Mouse (Mus musculus) kidney, adult 18-20 months (tissue): ENCODE data around the gene R3hdm2.
A peak's percentile ranks its signal among the peaks of the same experiment; 100 is the strongest.

Experiments used
- DNase-seq: peaks from one replicate; pipeline ENCODE4 v3.0.0; 2021

R3hdm2 gene

GRCm38 (mm10) chr10:127496156-127496555 is 116.0 kb downstream of the R3hdm2 start:
- DNase-seq, result no peak

DNA sequence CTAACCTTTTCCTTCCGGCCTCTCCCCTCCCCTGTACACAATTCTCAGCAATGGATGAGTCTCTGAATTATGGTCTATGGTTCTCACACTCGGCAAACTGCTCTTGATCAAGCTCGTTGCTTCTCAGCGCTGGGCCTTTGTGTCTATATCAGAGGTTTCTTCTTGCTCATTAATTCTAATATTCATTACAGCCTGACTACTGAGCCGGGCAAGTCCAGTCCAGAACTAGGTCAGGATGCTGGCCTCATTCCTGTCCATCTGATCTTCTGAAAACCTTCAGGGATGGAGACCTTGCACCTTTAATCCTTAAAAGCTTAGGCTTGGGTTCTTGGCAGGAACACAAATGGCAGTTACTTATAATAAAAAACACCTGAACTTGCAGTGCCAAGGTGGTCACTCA is 119.4 kb downstream of the R3hdm2 start:
- DNase-seq, result no peak

- no peak for DNase-seq
Measured at GRCm38 (mm10) chr10:127500042-127500441, 119.9 kb downstream of the R3hdm2 start.

- no peak for DNase-seq
Measured at GRCm38 (mm10) chr10:127500894-127501893, 121.1 kb downstream of the R3hdm2 start, which contains the start of gene Stac3. Stac3 (plus strand) TSS chr10:127501686.

- peak; percentile 80 for DNase-seq
Measured at GRCm38 (mm10) chr10:127508239-127508638, 128.1 kb downstream of the R3hdm2 start.

GRCm38 (mm10) chr10:127509051-127509836 is 129.1 kb downstream of the R3hdm2 start:
- peak; percentile 88 for DNase-seq

- no peak for DNase-seq
Measured at GRCm38 (mm10) chr10:127509837-127510701, 129.9 kb downstream of the R3hdm2 start.

- no peak for DNase-seq
Measured at GRCm38 (mm10) chr10:127510895-127511617, 130.9 kb downstream of the R3hdm2 start.

DNA sequence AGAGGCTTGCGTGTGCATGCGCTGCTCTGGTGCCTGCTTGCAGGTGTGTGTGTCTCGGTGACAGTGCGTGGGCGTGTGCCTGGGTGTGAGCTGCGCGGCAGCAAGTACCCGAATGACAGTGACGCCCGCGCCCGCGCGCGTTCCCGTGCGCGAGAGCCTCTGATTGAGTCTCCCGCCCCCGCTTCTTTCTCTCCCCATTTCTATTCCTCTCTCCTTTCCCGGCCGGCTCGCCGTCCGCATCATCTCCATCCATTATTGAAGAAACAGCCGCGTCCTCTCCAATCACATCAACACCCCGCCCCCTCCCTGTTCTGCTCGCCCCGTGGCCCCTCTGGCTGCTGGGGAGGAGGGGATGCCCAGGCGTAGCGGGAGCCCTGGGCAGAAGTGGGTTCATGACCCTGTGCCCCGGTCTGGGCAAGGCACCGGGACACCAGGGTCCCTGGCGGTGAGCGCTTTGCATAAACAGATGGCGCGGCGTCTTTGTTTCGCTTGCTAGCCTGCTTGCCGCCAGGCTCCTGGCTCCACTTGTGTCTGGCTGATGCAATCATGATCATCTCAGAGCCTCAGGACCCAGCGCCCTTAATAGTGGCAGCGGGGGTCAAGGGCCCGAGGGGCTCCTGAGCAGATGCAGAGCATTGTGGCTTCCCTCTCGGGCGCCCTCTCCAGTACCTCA is 131.6 kb downstream of the R3hdm2 start:
- no peak for DNase-seq

DNA sequence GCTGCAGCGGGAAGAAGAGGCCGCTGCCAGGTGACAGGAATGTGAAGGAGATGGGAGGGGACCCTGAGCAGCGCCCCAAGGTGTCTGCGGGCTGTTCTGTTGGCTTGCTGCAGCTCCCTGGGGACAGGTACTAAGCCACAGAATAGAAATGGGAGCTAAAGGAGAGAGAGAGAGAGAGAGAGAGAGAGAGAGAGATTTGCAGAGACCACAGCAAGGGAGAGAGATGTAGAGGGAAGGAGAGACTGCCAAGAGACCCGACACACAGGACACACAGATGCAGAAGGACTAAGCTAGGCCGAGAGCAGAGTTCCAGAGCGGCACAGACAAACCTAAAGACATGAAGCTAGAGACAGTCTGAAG is 132.2 kb downstream of the R3hdm2 start:
- DNase-seq, result no peak

DNA sequence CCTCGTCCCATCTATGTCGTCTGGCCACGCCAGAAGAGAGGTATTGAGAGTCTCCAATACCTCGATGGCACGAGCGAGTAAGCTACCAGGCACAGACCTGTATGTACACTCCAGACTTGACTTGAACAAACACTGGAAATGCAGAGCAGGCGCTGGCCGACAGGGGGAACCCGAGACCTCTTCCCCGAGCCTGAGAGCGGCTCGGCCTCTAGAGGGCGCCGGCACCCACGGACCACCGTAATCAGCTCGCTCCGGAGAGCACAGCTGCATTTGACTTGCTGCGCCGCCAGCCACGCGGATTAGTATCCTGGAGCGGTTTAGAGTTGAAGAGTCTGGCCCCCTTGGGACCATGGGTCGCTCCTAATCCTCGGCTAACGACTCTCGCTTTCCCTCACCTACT is 132.7 kb downstream of the R3hdm2 start:
- peak; percentile 98 for DNase-seq

DNA sequence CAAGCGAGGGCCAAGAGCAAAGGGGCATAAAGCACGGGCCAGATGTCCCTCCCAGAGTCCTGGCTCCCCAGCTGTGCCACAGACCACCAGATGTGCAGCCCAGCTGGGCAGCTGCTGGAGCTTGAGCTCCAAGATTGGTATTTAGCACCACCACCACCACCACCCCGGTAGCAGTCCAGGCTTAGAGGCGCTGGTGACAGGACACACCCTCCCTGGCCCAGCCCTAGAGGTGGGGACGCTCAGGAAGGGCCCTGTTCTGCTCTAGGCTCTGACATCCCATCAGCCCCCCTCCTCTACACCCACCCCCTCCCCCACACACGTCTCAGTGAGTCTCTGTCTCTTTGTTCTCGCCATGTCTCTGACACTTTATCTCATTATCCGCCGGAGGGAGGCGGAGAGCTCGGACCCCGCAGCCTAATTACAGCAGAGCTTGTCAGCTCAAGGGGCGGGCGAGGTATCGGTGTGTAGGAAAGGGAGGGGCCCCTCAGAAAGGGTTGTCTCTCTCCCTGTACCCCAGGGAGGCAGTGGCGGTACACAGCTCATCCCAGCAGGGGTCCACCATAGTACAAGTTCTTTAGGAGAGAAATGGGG is 133.5 kb downstream of the R3hdm2 start:
- DNase-seq, result no peak

DNA sequence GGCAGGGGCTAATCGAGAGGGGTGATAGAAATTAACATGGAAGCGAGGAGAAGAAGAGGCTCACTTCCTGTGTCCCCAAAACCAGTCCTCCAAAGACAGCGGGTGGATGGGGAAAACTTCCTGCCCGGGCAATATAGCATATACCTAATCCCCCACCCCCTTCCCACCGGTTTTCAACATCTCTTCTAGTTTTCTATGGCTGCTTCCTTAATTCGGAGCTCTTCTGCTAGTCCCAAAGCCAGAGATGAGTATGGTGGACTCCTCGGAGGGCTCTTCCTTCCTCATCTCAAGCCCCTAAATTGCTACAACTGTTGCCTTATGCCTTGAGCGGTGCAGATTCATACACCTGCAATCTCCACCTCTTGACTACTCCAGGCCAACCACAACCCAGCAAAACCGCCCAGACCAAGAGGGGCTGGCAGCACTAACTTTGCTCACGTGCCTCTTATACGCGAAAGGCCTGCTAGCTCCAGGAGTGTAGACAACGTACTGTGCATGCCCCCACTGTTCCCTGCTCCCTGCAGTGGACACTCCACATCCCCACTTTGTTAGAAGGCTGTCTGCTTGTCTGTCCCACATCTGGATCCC is 134.1 kb downstream of the R3hdm2 start:
- DNase-seq, result no peak

DNA sequence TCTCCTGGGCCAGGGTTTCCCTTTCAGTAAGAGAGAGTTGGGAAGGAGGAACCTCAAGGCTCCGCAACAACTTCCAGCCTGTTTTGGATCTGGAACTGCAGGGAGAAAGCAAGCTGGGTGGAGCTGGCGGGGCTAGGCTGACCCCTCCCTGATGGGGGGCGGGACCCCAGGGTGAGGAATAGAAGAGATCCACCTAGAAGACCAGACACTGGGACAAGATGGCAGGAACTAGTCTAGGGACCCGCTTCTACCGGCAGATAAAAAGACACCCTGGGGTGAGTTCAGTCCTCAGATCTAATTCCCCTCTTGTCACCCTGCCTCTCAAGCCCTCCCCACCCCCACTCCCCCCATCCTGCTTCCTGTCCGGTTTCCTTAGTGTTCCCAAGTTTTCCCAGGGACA is 134.6 kb downstream of the R3hdm2 start, which contains the start of gene Ndufa4l2:
Gene Ndufa4l2 (plus strand): TSS at position 204 of the 400 bp plus-strand sequence.
- no peak for DNase-seq

- DNase-seq, result no peak
Measured at GRCm38 (mm10) chr10:127515271-127515982, 135.3 kb downstream of the R3hdm2 start.

DNA sequence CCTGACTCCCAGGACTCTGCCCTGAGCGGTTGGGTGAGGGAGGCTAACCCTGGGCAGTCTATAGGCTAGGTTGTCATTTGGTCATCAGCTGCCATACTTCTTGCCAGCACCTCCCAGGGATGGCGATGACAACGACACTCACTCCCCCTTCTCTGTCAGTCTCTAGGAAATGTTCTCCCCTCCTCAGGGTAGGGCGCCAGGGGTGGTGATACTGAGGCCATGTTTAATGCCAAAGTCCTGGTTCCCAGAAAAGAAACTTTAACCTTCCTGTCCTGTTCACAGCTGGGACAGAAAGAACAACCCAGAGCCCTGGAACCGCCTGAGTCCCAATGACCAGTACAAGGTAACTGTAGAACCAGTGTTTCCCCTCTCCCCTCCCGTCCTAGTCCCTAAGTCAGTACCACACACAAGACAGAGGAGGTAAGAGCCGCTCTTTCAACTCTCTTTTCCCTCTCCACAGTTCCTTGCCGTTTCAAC is 135.9 kb downstream of the R3hdm2 start:
- no peak for DNase-seq

DNA sequence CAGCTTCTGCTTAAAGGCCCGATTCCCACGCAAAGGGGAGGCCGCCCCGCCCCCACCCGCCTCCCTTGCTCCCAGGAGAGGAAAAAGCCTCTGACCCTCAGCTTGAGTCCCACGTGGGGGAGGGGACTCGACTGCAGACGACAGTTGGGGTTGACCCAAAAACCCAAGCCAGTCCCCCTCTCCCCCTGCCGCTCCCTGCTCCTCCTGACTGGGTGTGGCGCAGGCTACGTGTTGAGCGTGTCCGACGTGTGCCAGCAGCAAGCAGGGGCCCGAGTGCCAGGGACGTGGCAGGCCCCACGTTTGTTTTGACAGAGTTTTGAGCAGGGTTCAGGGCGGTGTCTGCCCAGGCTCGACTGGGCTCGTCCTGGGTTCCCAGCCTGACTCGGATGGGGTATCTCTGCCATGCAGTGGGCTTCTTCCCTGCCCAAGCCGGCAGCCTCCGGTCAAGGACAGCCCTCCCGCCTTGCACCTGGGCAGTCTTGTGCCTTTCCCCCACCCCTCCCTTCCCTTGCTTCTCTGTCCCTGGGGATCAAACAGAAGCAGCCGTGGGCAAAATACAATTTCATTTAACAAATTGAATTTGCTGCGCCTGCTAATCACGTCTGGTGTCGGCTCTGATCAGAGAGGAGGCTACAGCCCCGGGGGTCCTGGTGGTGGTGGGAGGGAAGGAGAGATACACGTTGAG is 136.6 kb downstream of the R3hdm2 start:
- no peak for DNase-seq

GRCm38 (mm10) chr10:127517941-127518340 is 137.8 kb downstream of the R3hdm2 start:
- no peak for DNase-seq
